Mouse (Mus musculus) macrophage (primary cell): Measurements from ENCODE around the gene Gys1. TPM values are rescaled to one million over a fixed set of nuclear protein-coding genes. Genes with fewer than 3 reads are reported as not detected.

Experiments used
- H3K27ac ChIP-seq: fragments of 350-480 bp; formaldehyde crosslinking; 2 replicates; pipeline ENCODE4 v1.9.0; 2021
- H3K36me3 ChIP-seq: fragments of 350-480 bp; formaldehyde crosslinking; 2 replicates; pipeline ENCODE4 v1.9.0; 2021; ENCODE audit errors: inconsistent target
- H3K4me3 ChIP-seq: fragments of 350-480 bp; formaldehyde crosslinking; 2 replicates; pipeline ENCODE4 v1.9.0; 2021; ENCODE audit errors: inconsistent target
- H3K79me2 ChIP-seq: fragments of 350-480 bp; formaldehyde crosslinking; 2 replicates; pipeline ENCODE4 v1.9.0; 2021; ENCODE audit errors: inconsistent target
- WGBS: methylation state at CpG from one replicate; pipeline ENCODE4 v1.1.7; 2026; ENCODE audit warnings: inconsistent platforms; ENCODE audit not compliant: missing documents; 5-methylcytosine and 5-hydroxymethylcytosine counted together
- polyA plus RNA-seq: library from polyadenylated mRNA; stranded (reverse); fragments of 250-400 nt; gene quantifications from 3 replicates; pipeline ENCODE4 v1.2.4, GENCODE M21; 2018; ENCODE audit warnings: inconsistent platforms

Gys1 gene
- polyA plus RNA-seq, 1 experiment from 2014 or later = 7.3 TPM

DNA sequence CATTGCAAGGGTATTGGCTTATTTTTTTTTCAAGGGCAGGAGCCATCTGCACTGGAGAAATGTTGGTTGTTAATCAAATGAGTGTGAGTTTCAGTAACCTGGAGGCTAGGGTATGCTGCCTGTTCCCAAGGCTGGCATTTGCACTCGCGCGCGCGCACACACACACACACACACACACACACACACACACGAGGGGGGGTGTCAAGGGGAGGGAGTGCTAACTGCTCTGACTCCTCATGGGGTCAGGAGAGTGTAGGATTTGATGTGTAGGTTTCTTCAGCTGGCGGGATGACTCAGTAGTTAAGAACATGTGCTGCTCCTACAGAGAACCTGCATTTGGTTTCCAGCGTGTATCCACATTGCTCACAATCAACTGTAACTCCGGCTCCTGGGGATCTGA, 56.2 kb downstream of the Gys1 start:
- H3K36me3 ChIP-seq = peaks cover 28% of the 10 kb centered on the region
- H3K27ac ChIP-seq = no peak overlapping the region
- no peak overlapping the region for H3K4me3 ChIP-seq
- 48% methylated on average over 4 of the region's 9 CpGs for WGBS
- H3K79me2 ChIP-seq = no peaks in the 10 kb centered on the region

GRCm38 (mm10) chr7:45491264-45491663, 56.6 kb downstream of the Gys1 start:
- Histone ChIP-seq H3K79me2 (no peaks in the 10 kb centered on the region), H3K4me3 (no peak overlapping the region), H3K27ac (no peak overlapping the region), H3K36me3 (peaks cover 33% of the 10 kb centered on the region)
- WGBS = 16% methylated on average over 3 of the region's 3 CpGs

GRCm38 (mm10) chr7:45492225-45492844, 57.7 kb downstream of the Gys1 start:
- H3K27ac ChIP-seq = no peak overlapping the region
- H3K36me3 ChIP-seq = peaks cover 42% of the 10 kb centered on the region
- H3K79me2 ChIP-seq = no peaks in the 10 kb centered on the region
- 98% methylated on average over 8 of the region's 8 CpGs for WGBS
- no peak overlapping the region for H3K4me3 ChIP-seq

DNA sequence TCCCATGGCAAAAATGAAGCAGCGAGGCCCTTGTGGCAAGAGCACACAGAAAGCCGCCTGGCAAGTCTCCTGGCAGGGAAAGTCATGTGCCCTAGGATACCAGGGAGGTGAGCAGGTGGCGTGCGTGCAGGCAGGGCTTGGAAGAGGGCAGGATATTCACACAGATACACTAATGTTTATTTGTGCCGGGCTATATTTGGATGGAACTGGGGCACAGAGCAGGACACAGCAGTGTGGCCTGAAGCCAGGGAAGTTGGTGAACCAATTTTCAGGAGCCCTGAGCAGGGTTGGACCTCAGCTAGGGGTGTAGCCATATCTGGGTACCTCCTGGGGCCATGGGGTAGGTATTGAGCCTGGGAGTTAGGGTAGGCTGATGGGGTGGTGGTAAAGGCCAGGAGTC, 58.3 kb downstream of the Gys1 start:
- Histone ChIP-seq H3K27ac (no peak overlapping the region), H3K36me3 (peaks cover 48% of the 10 kb centered on the region)
- 98% methylated on average over 5 of the region's 5 CpGs for WGBS

DNA sequence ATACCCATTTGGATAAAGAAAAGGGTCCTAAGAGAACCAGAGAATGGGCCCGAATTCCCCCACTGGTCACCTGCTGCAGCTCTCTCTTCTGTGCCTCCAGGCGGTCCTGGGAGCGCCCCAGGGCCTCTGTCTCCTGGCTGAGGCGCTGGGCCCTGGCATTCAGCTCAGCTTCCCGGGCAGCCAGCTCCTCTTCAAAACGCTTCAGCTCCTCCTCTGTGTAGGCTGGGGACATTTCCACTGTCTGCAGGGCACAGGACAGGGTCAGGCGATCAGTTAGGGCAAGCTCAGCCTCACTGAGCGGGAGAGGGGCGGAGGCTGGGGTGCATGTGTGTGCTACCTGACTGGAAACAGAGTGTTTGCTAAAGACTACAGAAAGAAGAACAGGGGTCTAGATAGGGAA, 59.9 kb downstream of the Gys1 start:
- WGBS = 96% methylated on average over 9 of the region's 9 CpGs
- no peaks in the 10 kb centered on the region for H3K79me2 ChIP-seq
- H3K36me3 ChIP-seq = peaks cover 63% of the 10 kb centered on the region
- H3K27ac ChIP-seq = no peak overlapping the region
- H3K4me3 ChIP-seq = no peak overlapping the region

More for the DNA sequence above, 58.3 kb downstream of the Gys1 start:
- no peaks in the 10 kb centered on the region for H3K79me2 ChIP-seq
- no peak overlapping the region for H3K4me3 ChIP-seq

DNA sequence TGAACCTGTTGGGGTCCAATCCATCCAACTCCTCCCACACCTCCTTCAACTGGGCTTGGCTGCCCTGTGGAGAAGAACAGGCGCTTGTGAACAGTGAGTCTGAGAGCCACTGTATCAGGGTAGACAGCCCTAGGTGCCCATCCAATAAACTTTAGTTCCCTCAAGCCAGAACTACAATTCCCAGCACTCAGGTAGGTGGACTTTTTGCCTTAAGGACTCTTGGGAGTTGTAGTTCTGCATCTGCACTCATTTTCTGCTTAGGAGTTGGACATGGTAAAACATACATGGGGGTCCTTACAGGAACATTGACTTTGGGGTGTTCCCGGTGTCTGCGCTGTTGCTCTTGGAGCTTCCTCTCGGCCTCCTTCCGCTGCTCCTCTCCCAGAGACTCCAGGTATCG, 63.8 kb downstream of the Gys1 start:
- no peaks in the 10 kb centered on the region for H3K79me2 ChIP-seq
- H3K27ac ChIP-seq = no peak overlapping the region
- no peak overlapping the region for H3K4me3 ChIP-seq
- 99% methylated on average over 6 of the region's 6 CpGs for WGBS
- H3K36me3 ChIP-seq = peaks cover 71% of the 10 kb centered on the region

Other genes starting within 250 kb of the Gys1 start
- not detected in 3 replicates for gene Ccdc155, start 230.0 kb upstream of the Gys1 start, polyA plus RNA-seq
- gene Dkkl1, start 222.7 kb upstream of the Gys1 start, polyA plus RNA-seq = not detected in 3 replicates
- gene Tead2, start 219.1 kb upstream of the Gys1 start, polyA plus RNA-seq = not detected in 3 replicates
- 88.2 to 139 TPM (median 131 TPM) in 3 replicates for gene Cd37, start 195.7 kb upstream of the Gys1 start, polyA plus RNA-seq
- gene Slc6a16, start 193.8 kb upstream of the Gys1 start, polyA plus RNA-seq = not detected in 3 replicates
- gene Slc6a21, start 157.3 kb upstream of the Gys1 start, polyA plus RNA-seq = not detected in 3 replicates
- 4.2 to 6.1 TPM (median 4.7 TPM) in 3 replicates for gene Trpm4, start 101.1 kb upstream of the Gys1 start, polyA plus RNA-seq
- gene Hrc, start 99.6 kb upstream of the Gys1 start, polyA plus RNA-seq = not detected in 3 replicates
- 0.27 to 0.75 TPM in 2 of 3 replicates, not detected in the other for gene Ppfia3, start 67.8 kb upstream of the Gys1 start, polyA plus RNA-seq
- 0.50 TPM in 1 of 3 replicates, not detected in the others for gene Lin7b, start 64.3 kb upstream of the Gys1 start, polyA plus RNA-seq
- 174 to 235 TPM (median 186 TPM) in 3 replicates for gene Snrnp70, start 39.1 kb upstream of the Gys1 start, polyA plus RNA-seq
- gene Kcna7, start 29.2 kb upstream of the Gys1 start, polyA plus RNA-seq = not detected in 3 replicates
- not detected in 3 replicates for gene Ntf5, start 21.1 kb upstream of the Gys1 start, polyA plus RNA-seq
- gene Lhb, start 14.0 kb upstream of the Gys1 start, polyA plus RNA-seq = not detected in 3 replicates
- 14.9 to 41.5 TPM (median 18.7 TPM) in 3 replicates for gene Ruvbl2, start 3.3 kb downstream of the Gys1 start, polyA plus RNA-seq
- gene Ftl1, start 25.0 kb downstream of the Gys1 start, polyA plus RNA-seq = 15,351 to 37,573 TPM (median 32,957 TPM) in 3 replicates
- gene Bax, start 32.1 kb downstream of the Gys1 start, polyA plus RNA-seq = 72.6 to 246 TPM (median 245 TPM) in 3 replicates
- gene Tulp2, start 47.0 kb downstream of the Gys1 start, polyA plus RNA-seq = not detected in 3 replicates
- gene Gm45808, start 52.0 kb downstream of the Gys1 start, polyA plus RNA-seq = not detected in 3 replicates
- 12.5 to 24.6 TPM (median 12.8 TPM) in 3 replicates for gene Dhdh, start 54.0 kb downstream of the Gys1 start, polyA plus RNA-seq
- gene Nucb1, start 75.6 kb downstream of the Gys1 start, polyA plus RNA-seq = 298 to 734 TPM (median 400 TPM) in 3 replicates
- gene Ppp1r15a, start 91.4 kb downstream of the Gys1 start, polyA plus RNA-seq = 21.4 to 32.3 TPM (median 27.6 TPM) in 3 replicates
- 0.04 to 1.5 TPM (median 0.68 TPM) in 3 replicates for gene Plekha4, start 91.5 kb downstream of the Gys1 start, polyA plus RNA-seq
- 0.78 to 5.8 TPM (median 1.3 TPM) in 3 replicates for gene Hsd17b14, start 120.0 kb downstream of the Gys1 start, polyA plus RNA-seq
- gene Bcat2, start 135.3 kb downstream of the Gys1 start, polyA plus RNA-seq = 31.4 to 52.8 TPM (median 38.5 TPM) in 3 replicates
- not detected in 3 replicates for gene Fgf21, start 180.6 kb downstream of the Gys1 start, polyA plus RNA-seq
- gene Fut1, start 182.4 kb downstream of the Gys1 start, polyA plus RNA-seq = not detected in 3 replicates
- not detected in 3 replicates for gene Izumo1, start 187.0 kb downstream of the Gys1 start, polyA plus RNA-seq
- 0.04 to 0.08 TPM (median 0.07 TPM) in 3 replicates for gene Rasip1, start 192.6 kb downstream of the Gys1 start, polyA plus RNA-seq
- gene Mamstr, start 205.1 kb downstream of the Gys1 start, polyA plus RNA-seq = not detected in 3 replicates
- gene Fut2, start 231.6 kb downstream of the Gys1 start, polyA plus RNA-seq = not detected in 3 replicates
- not detected in 3 replicates for gene Ntn5, start 249.2 kb downstream of the Gys1 start, polyA plus RNA-seq